Mouse (Mus musculus) right cerebral cortex, postnatal 4 days (tissue): Measurements from ENCODE around the gene Mark1.
A peak's percentile ranks its signal among the peaks of the same experiment; 100 is the strongest.

Experiments used
- DNase-seq: peaks from one replicate; pipeline ENCODE4 v3.0.0-alpha.2; 2022

Gene Mark1

GRCm38 (mm10) chr1:184961853-184962252 is 37.5 kb downstream of the Mark1 start:
- no peak for DNase-seq

- no peak for DNase-seq
Observed at GRCm38 (mm10) chr1:184958818-184959217, 40.6 kb downstream of the Mark1 start.

DNA sequence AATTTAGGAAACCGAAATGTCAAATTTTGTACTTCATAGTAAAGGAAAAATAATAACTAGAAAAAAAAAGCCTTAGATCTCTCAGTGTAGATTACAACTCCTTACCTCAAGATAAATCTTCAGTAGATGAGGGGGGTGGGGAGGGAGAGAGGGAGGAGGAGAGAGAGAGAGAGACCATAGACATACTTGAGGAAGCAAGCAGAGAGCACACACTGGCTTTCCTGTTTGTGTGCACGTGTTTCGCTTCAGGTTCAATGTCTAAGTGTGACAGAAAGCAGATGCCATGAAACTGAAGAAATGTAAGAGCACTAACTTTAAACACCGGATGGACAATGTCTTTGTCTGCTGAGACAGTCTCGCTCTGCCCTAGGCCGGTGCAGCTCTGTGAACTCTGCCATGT is 41.0 kb downstream of the Mark1 start:
- DNase-seq, result no peak

DNA sequence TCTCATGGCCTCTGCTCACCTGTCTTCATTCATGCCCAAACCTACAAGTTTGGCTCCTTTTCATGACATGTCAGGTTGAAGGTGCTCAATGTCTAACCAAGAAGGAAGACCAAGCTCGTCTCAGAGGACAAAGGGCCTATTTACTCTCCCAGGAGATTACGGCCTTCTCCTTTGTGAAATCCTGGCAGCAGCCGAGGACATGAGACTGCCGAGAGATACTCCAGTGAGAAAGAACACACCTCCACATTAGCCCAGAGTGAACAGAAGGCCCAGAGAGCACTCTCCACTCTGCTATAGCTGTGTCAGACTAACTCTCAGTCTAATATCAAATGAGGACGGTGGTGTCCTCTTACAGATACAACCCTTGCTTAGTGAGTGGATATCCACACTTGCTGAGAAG is 47.6 kb downstream of the Mark1 start:
- DNase-seq, result no peak

DNA sequence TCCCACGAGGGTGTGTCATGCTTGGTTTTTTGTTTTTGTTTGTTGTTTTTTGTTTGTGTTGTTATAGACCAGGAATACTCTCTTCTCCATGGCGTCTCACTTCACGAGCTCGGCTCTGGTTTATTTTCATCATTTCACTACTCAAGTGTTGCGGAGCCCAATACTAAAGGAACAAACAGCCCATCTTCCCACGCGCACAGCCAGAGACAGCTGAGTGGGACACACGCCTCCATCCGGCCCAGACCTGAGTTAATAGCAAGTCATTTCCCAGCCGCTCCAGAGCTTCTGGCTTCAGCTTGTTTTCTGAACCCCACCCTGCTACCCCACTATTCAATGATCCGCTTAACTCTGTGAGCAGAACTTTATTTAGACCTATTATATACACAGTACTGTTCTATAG is 48.3 kb downstream of the Mark1 start:
- DNase-seq, result no peak

DNA sequence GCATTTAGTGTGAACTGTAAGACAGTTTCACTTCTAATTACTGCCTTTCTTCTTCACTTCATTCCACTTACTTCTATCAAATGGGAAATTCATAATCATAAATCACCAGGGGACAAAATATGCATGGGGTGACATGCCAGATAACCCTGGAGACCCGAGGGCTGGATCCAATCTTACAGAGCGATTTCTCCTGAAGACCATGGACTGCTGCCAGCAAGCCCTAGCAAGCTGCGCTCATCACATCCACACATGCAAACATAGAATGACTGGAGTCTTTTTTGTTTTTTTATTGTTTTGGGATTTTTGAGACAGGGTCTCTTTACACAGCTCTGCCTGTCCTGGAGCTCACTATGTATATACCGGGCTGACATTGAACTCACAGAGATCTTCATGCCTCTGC is 61.3 kb downstream of the Mark1 start:
- DNase-seq, result no peak

DNA sequence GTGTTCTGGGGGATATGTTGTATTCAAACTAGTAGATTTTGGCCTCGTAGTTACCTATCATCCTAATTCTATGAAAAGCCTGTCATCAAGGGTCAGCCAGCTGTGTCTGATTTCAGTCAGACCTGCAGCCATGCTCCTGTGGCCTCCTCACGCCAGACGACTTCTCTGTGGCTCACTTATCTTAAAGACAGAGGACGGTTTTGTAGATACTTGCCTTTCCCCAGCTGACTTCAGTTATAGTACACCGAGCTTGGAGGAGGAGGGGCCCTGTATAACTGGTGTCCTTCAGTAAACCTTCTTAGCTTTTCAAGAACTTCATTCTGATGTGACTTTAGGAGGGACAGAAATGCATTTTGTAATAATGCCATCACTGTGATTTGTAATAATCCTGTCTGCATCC is 63.4 kb downstream of the Mark1 start:
- no peak for DNase-seq

DNA sequence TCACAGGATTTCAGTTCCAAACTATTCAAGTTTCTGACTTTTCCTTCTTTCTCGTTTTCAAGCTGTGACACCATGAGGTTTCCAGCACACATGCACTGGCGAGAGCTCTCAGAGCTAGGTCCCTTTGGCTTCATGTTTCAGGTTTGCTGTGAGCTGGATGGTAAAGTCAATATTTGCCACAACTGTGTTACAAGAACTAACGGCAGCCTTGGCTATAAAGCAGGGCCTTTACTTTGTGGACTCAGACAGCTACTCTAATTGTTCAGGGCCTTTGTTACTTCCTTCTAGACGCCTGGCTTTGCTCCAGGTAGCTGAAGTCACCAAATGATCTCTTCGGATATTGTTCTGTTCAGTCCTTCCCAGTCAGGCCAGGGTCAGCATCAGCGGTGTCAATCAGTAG is 63.9 kb downstream of the Mark1 start:
- no peak for DNase-seq

GRCm38 (mm10) chr1:184931097-184931496 is 68.3 kb downstream of the Mark1 start:
- no peak for DNase-seq

- no peak for DNase-seq
Observed at GRCm38 (mm10) chr1:184928382-184928781, 71.0 kb downstream of the Mark1 start.

GRCm38 (mm10) chr1:184927911-184928310 is 71.5 kb downstream of the Mark1 start:
- no peak for DNase-seq

DNA sequence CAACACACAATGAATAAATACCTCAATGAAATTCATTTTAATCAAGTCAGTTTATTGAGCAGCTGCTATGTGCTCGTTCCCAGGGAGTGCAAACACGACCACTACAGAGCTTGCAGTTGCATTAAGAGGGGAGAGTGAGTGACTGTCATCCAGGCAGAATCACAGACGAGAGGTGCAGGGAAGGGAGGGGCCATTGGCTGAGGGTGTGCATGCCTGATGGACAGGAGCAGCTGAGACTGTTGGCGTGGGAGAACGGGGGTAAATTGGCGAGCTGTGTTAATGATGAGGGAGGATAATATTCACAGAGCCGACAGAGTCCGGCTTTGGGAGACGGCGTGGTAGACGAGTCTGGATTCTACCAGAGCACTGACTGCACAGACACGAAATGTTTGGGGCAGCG is 76.5 kb downstream of the Mark1 start:
- no peak for DNase-seq

DNA sequence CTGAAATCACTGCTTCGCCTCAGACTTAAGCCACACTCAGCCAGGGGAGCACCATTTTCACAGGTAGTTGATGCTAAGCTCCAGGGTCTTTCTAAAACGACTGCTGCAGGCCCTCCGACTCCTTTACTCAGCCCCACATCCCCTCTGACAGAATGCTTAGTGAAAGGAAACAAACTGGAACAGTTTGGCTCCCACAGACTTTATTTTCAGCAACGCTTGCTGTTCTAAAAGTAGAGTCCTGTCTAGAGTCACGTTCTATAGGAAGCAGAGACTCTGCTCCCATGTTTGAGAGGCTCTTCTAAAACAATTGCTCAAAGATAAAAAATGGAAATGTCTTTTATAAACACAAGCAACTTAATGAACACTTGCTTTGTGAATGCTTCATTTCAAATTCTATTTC is 79.3 kb downstream of the Mark1 start:
- no peak for DNase-seq

DNA sequence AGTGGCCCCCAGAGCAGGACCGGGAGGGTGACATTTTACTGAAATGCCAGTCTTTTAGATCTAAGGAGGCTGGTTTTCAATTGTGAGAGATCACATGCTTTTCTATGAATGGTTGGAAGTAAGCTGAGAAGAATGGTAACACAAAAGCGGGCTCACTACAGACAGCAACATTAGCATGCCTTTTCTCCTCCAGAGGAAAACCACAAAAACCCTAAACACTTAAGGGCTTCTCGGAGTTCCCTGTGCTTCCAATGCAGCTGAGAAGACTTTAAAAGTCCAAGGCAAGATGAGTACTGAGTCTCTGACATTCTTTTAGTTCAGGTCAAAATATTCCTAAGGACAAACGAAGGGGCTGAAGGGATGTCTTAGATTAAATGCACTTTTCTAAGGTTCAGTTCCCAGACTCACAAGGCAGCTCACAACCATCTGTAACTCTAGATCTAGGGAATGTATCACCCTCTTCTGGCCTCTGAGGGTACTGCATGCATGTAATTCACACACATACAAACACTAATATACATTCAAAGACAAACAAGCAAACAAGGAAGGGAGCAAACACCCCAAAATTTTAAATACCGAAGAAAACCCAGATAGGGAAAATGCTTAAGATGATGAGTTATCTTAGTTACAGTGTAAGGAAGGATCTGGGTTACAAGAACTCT is 81.0 kb downstream of the Mark1 start:
- DNase-seq, result no peak

DNA sequence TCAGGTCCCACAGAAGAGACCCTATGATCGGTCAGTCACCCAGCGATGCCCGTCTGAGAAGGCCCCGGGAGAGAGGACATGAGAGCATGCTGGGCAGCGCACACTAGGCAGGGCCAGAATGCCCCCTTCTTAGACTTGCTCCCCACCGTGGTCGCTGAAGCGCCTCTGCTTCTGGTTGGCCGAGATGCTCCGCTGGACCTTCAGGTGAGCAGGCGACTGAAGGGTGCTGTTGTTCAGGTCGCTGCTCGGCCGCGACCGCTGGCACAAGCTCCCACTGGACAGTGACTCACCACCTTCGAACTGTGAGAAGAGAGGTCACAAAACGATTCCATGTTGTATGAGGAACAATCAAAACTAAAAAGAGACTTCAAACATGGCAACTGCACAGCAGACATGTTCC is 87.0 kb downstream of the Mark1 start:
- no peak for DNase-seq

DNA sequence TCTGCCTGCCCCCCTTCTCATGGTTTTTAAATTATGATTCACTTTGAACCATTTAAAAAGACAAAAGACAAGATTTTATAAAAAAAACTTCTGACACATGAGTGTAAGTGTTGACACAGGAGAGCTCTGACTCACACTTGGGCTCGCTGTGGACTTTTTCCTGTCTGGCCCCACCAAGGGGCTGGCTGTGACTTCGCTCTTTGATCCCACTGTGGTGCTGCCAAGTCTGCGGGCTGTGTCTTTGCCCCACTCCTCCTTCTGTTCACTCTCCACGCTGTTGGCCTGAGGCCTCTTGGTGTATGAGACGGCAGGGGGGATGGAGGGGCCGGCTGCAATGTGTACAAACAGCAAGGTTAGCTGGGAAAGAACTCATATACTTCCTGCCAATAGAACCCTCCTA is 87.5 kb downstream of the Mark1 start:
- no peak for DNase-seq

- no peak for DNase-seq
Observed at GRCm38 (mm10) chr1:184908558-184908957, 90.8 kb downstream of the Mark1 start.

DNA sequence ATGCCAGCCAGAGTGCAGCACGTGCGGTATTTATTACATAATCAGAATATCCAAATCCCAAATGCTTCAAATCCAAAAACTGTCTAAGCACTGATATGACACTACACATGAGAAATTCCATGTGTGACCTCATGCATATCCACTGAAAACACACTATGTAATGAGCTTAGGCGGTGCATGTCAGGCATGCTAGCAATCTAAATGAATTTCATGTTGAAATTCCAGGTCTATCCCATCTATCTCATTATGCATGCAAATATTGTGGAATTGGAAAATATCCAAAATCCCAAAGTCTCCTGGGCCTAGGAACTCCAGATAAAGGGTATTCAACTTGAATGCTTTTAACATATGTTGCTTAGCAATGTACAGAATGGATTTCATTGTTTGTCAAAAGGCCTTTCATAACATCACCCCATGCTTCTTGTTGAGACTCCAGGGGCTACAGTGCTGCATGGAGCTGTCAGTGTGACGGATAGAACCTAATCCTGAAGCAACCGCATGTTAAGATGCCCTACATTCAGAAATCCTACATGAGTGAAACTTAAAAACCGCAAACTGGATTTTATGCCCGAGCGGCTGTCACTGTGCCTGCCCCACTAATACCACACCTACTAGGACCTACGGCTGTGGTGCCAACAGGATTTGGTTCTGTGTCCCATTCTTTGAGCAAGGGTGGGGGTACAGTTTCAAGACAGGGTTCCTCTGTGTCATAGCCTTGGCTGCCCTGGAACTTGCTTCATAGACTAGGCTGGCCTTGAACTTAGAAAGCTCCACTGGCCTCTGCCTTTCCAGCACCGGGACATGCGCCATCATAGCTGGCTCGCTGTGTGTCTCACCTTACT is 93.2 kb downstream of the Mark1 start:
- DNase-seq, result no peak

DNA sequence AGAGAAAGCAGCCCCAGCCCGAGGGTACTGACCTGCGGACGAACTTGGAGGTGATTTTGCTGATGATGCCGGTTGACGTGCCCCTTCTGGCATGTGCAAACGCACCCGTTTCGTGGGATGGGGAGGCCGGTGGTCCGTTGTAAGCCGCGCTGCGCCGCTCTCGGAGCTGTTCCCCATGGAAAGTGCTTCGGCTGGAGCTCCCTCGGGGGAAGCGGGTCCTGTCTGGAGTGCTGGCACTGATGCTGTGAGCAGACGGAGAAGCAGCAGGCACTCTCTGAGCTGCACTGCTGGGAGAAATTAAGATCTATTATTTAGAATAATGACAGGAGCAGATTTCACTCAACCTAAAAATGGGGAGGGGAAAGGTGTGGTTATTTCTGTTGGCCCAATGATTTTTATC is 94.0 kb downstream of the Mark1 start:
- DNase-seq, result peak; percentile 42

GRCm38 (mm10) chr1:184903697-184904096 is 95.7 kb downstream of the Mark1 start:
- DNase-seq, result no peak

- no peak for DNase-seq
Observed at GRCm38 (mm10) chr1:184902886-184903285, 96.5 kb downstream of the Mark1 start.

GRCm38 (mm10) chr1:184897350-184897749 is 102.0 kb downstream of the Mark1 start:
- no peak for DNase-seq

DNA sequence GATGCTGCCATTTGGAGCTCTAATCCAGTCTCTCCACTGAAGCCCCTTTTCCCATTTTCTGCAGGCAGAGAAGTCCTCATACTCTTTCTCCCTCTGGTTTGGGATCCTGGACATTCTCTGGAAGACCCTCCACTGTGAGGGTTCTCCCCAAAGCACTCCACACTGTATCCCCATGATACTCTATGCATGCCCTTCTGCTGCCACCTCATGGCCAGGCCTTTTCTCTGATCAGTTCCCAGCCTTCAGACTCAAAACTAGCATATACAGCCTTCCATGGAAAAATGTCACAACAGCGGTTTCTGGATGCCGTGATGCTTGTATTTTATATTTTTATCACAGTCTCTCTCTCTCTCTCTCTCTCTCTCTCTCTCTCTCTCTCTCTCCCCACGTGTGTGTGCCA is 107.4 kb downstream of the Mark1 start:
- DNase-seq, result no peak

DNA sequence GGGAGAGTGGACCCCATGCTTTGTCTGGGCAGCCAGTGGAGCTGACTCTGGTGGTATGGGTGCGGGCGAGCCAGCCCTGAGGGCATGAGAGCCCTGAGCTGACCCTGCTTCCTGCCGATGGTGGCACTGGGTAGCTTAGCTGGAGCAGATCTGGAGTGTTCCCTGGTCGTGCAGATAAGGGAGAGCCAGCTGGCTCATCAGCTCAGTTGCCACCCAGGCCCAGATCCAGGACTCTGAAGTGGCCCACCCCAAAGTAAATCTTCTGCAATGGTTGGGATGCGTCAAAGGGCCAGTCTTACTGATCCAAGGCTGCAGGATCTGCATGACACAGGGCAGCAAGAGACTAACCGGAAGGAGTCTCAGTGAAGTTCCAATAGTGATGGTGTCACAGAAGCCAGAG is 109.9 kb downstream of the Mark1 start:
- no peak for DNase-seq

GRCm38 (mm10) chr1:184886160-184886559 is 113.2 kb downstream of the Mark1 start:
- no peak for DNase-seq
